Mouse (Mus musculus) limb, embryonic 15.5 days (tissue): ENCODE results near the gene Bsn. TPM values are rescaled to one million over a fixed set of nuclear protein-coding genes. Genes with fewer than 3 reads are reported as not detected.

Experiments
- ATAC-seq: fragments of 200-750 bp; cut with Nextera tagmentation; 2 replicates; pipeline ENCODE4 v1.8.0; 2017; ENCODE audit warnings: low read depth, moderate TSS enrichment; ENCODE audit not compliant: insufficient number of reproducible peaks, low FRiP score, low TSS enrichment
- H3K27ac ChIP-seq: fragments of 300-500 bp; sonication (generic); 2 replicates; pipeline ENCODE4 v1.5.1; 2015; ENCODE audit warnings: moderate library complexity, mild to moderate bottlenecking, inconsistent platforms
- H3K27me3 ChIP-seq: fragments of 300-500 bp; sonication (generic); 2 replicates; pipeline ENCODE4 v1.6.1; 2015; ENCODE audit warnings: inconsistent platforms
- H3K36me3 ChIP-seq: fragments of 300-500 bp; sonication (generic); 2 replicates; pipeline ENCODE4 v1.6.1; 2015; ENCODE audit warnings: inconsistent platforms
- H3K4me1 ChIP-seq: fragments of 300-500 bp; sonication (generic); 2 replicates; pipeline ENCODE4 v1.6.1; 2015; ENCODE audit warnings: inconsistent platforms
- H3K4me2 ChIP-seq: fragments of 300-500 bp; sonication (generic); 2 replicates; pipeline ENCODE4 v1.6.1; 2015; ENCODE audit warnings: mild to moderate bottlenecking, inconsistent platforms
- H3K4me3 ChIP-seq: fragments of 300-500 bp; sonication (generic); 2 replicates; pipeline ENCODE4 v1.5.1; 2015; ENCODE audit warnings: mild to moderate bottlenecking, inconsistent platforms
- H3K9ac ChIP-seq: fragments of 300-500 bp; sonication (generic); 2 replicates; pipeline ENCODE4 v1.6.1; 2015; ENCODE audit warnings: inconsistent platforms
- H3K9me3 ChIP-seq: fragments of 300-500 bp; sonication (generic); 2 replicates; pipeline ENCODE4 v1.6.1; 2016; ENCODE audit warnings: inconsistent platforms
- WGBS: fragments of 180-500 bp; shearing (Covaris S2); methylation state at CpG from one replicate; pipeline ENCODE4 v1.1.7; 2015; 5-methylcytosine and 5-hydroxymethylcytosine counted together
- microRNA-seq: library from miRNA; unstranded; fragments of <30 nt; microRNA quantifications from one replicate; pipeline ENCODE4, GENCODE M21; 2016
- polyA plus RNA-seq: library from polyadenylated mRNA; unstranded; fragments of >200 nt; fragmentation: Nextera tagmentation; extraction: Ambion mirVana; gene quantifications from 2 replicates; pipeline ENCODE4 v1.2.1, GENCODE M21; 2015

The Bsn gene
- polyA plus RNA-seq, 1 experiment from 2014 or later: 0.82 TPM

DNA sequence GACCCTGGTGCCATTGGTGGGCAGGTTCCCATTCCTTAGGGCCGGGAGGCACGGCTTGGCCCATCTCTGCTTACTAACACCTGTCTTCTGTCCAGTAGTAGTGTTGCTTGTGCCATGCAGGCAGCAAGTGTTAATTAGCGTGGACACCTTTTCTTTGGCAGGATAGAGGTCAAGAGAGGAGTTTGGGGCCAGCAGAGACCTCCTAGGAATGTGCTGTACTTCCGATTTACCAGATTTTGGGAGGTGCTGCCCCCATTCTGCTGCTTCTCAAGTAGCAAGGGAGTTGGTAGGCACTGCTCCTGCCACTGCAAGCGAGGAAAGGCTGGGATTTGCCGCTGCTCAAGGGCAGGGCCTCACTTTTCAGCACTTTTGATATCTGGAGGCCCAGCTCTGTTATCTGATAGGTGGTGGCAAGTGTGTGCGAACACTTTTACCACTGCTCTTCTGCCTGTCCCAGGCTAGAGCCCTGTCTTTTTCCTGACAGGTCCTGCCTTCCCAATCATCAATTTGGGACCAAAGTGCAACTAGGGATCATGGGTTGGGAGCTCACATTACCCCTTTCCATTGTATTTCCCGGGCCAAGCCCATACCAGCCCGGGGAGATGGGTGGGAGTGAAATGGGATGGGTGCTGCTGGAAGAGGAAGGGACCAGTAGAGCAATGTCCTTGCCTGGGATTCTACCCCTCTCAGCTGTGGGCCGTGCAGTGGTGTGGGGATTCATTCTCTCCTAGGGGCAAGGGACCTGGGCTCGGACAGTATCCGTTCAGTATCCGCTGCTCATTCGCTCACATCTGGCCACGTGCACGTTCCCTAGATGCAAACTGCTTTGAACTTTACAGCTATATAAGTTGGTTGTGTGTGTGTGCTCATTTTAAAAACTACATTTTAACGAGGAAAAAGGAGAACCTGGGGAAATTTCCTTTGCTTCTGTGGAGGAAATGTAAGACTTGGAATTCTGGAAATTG lies 142.3 kb downstream of the Bsn start:
- peak overlapping the region; percentile 85 for H3K27ac ChIP-seq

DNA sequence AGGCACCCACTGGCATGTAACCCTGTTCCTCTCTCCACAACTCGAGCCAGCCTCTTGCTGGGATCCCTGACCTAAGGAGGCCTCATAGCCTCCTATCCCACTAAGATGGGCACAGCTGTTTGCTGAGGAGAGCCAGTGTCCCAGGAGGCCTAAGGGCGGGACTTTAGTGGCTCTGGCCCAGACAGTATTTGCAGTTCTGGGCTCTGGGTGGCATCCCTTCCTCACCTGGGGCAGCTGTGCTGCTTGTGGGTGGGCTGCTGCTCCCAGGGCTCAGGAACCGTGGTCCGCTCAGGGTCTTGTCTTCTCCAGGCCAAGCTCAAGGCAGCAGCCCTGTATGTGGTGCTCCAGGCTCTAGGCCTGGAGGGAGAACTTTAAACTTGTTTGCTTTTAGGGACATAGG lies 143.6 kb downstream of the Bsn start:
- Histone ChIP-seq H3K27ac (no peak overlapping the region), H3K4me1 (peaks cover 34% of the 10 kb centered on the region), H3K4me3 (no peak overlapping the region), H3K9ac (no peak overlapping the region), H3K27me3 (no peaks in the 10 kb centered on the region), H3K9me3 (no peaks in the 10 kb centered on the region), H3K36me3 (peaks cover 68% of the 10 kb centered on the region), H3K4me2 (no peak overlapping the region)
- ATAC-seq: no peak
- 84% methylated on average over 4 of the region's 4 CpGs for WGBS

More for the DNA sequence above, 142.3 kb downstream of the Bsn start:
- H3K9ac ChIP-seq: 0 out of 2 replicates have a peak overlapping the region, but pooled peaks have one; percentile 35
- ATAC-seq: no peak
- H3K9me3 ChIP-seq: no peaks in the 10 kb centered on the region
- no peaks in the 10 kb centered on the region for H3K27me3 ChIP-seq
- WGBS: 45% methylated on average over 17 of the region's 17 CpGs
- peaks cover 61% of the 10 kb centered on the region for H3K36me3 ChIP-seq
- H3K4me3 ChIP-seq: peak overlapping the region; percentile 79
- peaks cover 47% of the 10 kb centered on the region for H3K4me1 ChIP-seq
- H3K4me2 ChIP-seq: peak overlapping the region; percentile 75

Small RNA genes within 50 kb of the gene (microRNA-seq; reads per million reads assigned to microRNA genes)
- gene Gm47303: not detected
- gene Mir7088: not detected

Other genes with a start within 250 kb of the Bsn start
- gene Traip, start 240.2 kb downstream of the Bsn start, polyA plus RNA-seq: 16.1 and 19.5 TPM in 2 replicates
- gene Uba7, start 214.9 kb downstream of the Bsn start, polyA plus RNA-seq: 22.7 and 24.9 TPM in 2 replicates
- gene Gm20661, start 207.3 kb downstream of the Bsn start, polyA plus RNA-seq: 6.9 and 7.4 TPM in 2 replicates
- gene Inka1, start 204.5 kb downstream of the Bsn start, polyA plus RNA-seq: 97.7 and 99.9 TPM in 2 replicates
- 10.7 and 11.9 TPM in 2 replicates for gene Cdhr4, start 197.9 kb downstream of the Bsn start, polyA plus RNA-seq
- gene Gm20662, start 194.0 kb downstream of the Bsn start, polyA plus RNA-seq: 0.10 and 0.51 TPM in 2 replicates
- 56.0 and 64.3 TPM in 2 replicates for gene Ip6k1, start 187.9 kb downstream of the Bsn start, polyA plus RNA-seq
- 46.7 and 52.4 TPM in 2 replicates for gene Gmppb, start 141.1 kb downstream of the Bsn start, polyA plus RNA-seq
- gene Amigo3, start 137.2 kb downstream of the Bsn start, polyA plus RNA-seq: 4.4 and 4.7 TPM in 2 replicates
- gene Mst1, start 109.9 kb downstream of the Bsn start, polyA plus RNA-seq: 2.2 and 3.5 TPM in 2 replicates
- gene Rnf123, start 107.0 kb downstream of the Bsn start, polyA plus RNA-seq: 25.5 and 30.4 TPM in 2 replicates
- 41.8 and 45.4 TPM in 2 replicates for gene Apeh, start 95.8 kb downstream of the Bsn start, polyA plus RNA-seq
- gene Dag1, start 73.6 kb upstream of the Bsn start, polyA plus RNA-seq: 86.6 and 107 TPM in 2 replicates
- 35.5 and 43.8 TPM in 2 replicates for gene Nicn1, start 100.0 kb upstream of the Bsn start, polyA plus RNA-seq
- gene Amt, start 106.5 kb upstream of the Bsn start, polyA plus RNA-seq: 8.3 and 9.5 TPM in 2 replicates
- 470 and 473 TPM in 2 replicates for gene Rhoa, start 115.7 kb upstream of the Bsn start, polyA plus RNA-seq
- gene Tcta, start 115.8 kb upstream of the Bsn start, polyA plus RNA-seq: 44.3 and 47.6 TPM in 2 replicates
- 621 and 657 TPM in 2 replicates for gene Gpx1, start 148.5 kb upstream of the Bsn start, polyA plus RNA-seq
- 99.6 and 108 TPM in 2 replicates for gene Usp4, start 157.5 kb upstream of the Bsn start, polyA plus RNA-seq
- 0.72 and 0.74 TPM in 2 replicates for gene 1700102P08Rik, start 202.4 kb upstream of the Bsn start, polyA plus RNA-seq
- gene Ccdc36, start 238.1 kb upstream of the Bsn start, polyA plus RNA-seq: 1.2 and 1.3 TPM in 2 replicates
- gene BC048562, start 246.1 kb upstream of the Bsn start, polyA plus RNA-seq: not detected in 2 replicates